Mouse (Mus musculus) cerebellum, adult 8-10 months (tissue): ENCODE measurements at regions not wholly inside any gene's neighbourhood (a gene's known extent, or its start where the extent isn't known, plus 50 kb on each side); places are given as distances from the start of the nearest gene placed in this dataset.
A peak's percentile ranks its signal among the peaks of the same experiment; 100 is the strongest.

Experiments
- DNase-seq: peaks from one replicate; pipeline ENCODE4 v3.0.0; 2022

- DNase-seq = no peak
Measured at GRCm38 (mm10) chr14:58967163-58967562, 175.5 kb downstream of the 1700129C05Rik start.

- no peak for DNase-seq
Measured at GRCm38 (mm10) chr14:58944958-58945357, 197.7 kb downstream of the 1700129C05Rik start.

- no peak for DNase-seq
Measured at GRCm38 (mm10) chr14:58943267-58943765, 199.4 kb downstream of the 1700129C05Rik start.

GRCm38 (mm10) chr14:58939086-58939485 lies 203.6 kb downstream of the 1700129C05Rik start:
- peak; percentile 86 for DNase-seq

GRCm38 (mm10) chr14:58938601-58938970 lies 204.1 kb downstream of the 1700129C05Rik start:
- no peak for DNase-seq

- peak; percentile 28 for DNase-seq
Measured at GRCm38 (mm10) chr14:58937791-58938600, 204.7 kb downstream of the 1700129C05Rik start.

GRCm38 (mm10) chr14:58937331-58937730 lies 205.4 kb downstream of the 1700129C05Rik start:
- DNase-seq = peak; percentile 37

- DNase-seq = no peak
Measured at GRCm38 (mm10) chr14:58936131-58936530, 206.6 kb downstream of the 1700129C05Rik start.

GRCm38 (mm10) chr14:58917853-58918252 lies 224.8 kb downstream of the 1700129C05Rik start:
- no peak for DNase-seq

- DNase-seq = no peak
Measured at GRCm38 (mm10) chr14:58917228-58917627, 225.5 kb downstream of the 1700129C05Rik start.

GRCm38 (mm10) chr14:58914937-58915336 lies 227.8 kb downstream of the 1700129C05Rik start:
- DNase-seq = no peak

GRCm38 (mm10) chr14:58910846-58911245 lies 231.8 kb downstream of the 1700129C05Rik start:
- DNase-seq = no peak

- no peak for DNase-seq
Measured at GRCm38 (mm10) chr14:58907932-58908331, 234.8 kb downstream of the 1700129C05Rik start.

- no peak for DNase-seq
Measured at GRCm38 (mm10) chr14:58907359-58907758, 235.3 kb downstream of the 1700129C05Rik start.

GRCm38 (mm10) chr14:58906631-58907030 lies 236.1 kb downstream of the 1700129C05Rik start:
- DNase-seq = no peak

- DNase-seq = no peak
Measured at GRCm38 (mm10) chr14:58868176-58868949, 274.3 kb downstream of the 1700129C05Rik start.

GRCm38 (mm10) chr14:58867396-58868107 lies 275.1 kb downstream of the 1700129C05Rik start:
- DNase-seq = no peak

- no peak for DNase-seq
Measured at GRCm38 (mm10) chr14:58854871-58855270, 287.8 kb downstream of the 1700129C05Rik start.

- DNase-seq = no peak
Measured at GRCm38 (mm10) chr14:58844565-58844964, 298.1 kb downstream of the 1700129C05Rik start.

GRCm38 (mm10) chr14:58842196-58842886 lies 300.4 kb downstream of the 1700129C05Rik start:
- no peak for DNase-seq

- DNase-seq = no peak
Measured at GRCm38 (mm10) chr14:58822938-58823337, 319.8 kb downstream of the 1700129C05Rik start.

- peak; percentile 20 for DNase-seq
Measured at GRCm38 (mm10) chr14:58817961-58818504, 324.7 kb downstream of the 1700129C05Rik start.
